In the genomic region with DNA sequence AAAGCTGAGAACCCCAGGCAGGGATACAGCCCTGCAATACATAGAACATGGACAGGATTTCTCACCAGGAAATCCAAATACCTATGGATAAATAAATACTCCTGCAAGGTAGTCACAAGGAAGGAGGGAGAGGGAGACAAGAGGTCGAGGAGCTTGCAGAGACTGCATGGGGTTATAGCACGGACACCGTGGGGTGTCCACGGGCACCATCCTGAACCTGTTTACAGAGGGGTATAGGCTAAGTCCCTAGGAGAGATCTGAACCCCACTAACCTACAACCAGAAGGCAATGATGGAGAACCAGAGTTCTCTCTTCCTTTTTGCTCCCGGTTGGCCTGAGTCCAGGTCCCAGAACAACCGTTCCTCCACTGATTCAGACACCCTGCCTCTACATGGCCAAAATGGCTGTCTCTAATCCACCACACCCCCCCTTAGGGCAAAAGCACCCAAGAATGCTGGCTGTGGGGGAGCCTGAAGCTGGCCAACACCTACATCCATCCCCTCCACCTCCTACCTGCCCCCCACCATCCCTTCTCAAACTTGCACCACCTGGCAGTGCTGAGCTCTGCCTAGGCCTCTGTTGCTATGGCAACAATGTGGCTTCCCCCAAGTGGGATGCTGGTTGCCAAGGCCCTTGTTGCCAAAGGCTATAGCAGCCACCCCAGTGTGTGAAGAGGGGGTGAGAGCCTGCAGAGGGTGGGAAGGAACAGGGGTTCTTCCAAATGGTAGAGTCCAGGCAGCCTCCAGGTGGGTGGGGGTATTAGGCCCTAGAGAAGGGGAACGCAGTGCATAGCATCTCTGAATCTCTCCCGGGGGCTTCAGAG, we compare ENCODE assay signal across 8 mouse cellular contexts.
DNase-seq lines count a peak whose midpoint lies in the region; ATAC-seq lines count a peak whose summit lies in the region.

No protein-coding gene starts in this region.

- no peak for DNase-seq in frontal cortex, postnatal 25 days (ENCODE audit: low spot score in 2 of 2)
- DNase-seq in frontal cortex, adult 2 months (ENCODE audit: extremely low spot score in 1 of 2, low spot score in 1 of 2): peak; percentile 76 to 82
- peak; percentile 79 to 93 for DNase-seq in left cerebral cortex, postnatal 25 days (ENCODE audit: low spot score in 2 of 2)
- DNase-seq in right cerebral cortex, adult 18-20 months: peak; percentile 86
- no peak for DNase-seq in spleen, adult 18-20 months
- DNase-seq in adipocyte (ENCODE audit: low spot score): no peak
- no peak for DNase-seq in heart, postnatal 14 days

- peak; percentile 58 for ATAC-seq in frontal cortex, adult (ENCODE audit: low TSS enrichment)

- intact Hi-C loops in left cerebral cortex, postnatal 25 days (cut with DNase I): loop anchor here (2.0 kb wide), 1 partner anchor 63 kb away; no protein-coding TSS in a partner anchor
- intact Hi-C loops in heart, postnatal 14 days (cut with DNase I): loop anchor here (2.0 kb wide), 1 partner anchor 71 kb away; no protein-coding TSS in a partner anchor

Comparison
In these comparisons a context has a peak if more than half of its experiments do, and no peak if none do; other contexts are left out.
1. DNase-seq: peak in frontal cortex, adult 2 months (2 of 2), left cerebral cortex, postnatal 25 days (2 of 2) and right cerebral cortex, adult 18-20 months (single experiment); none in frontal cortex, postnatal 25 days (0 of 2), spleen, adult 18-20 months (0 of 2), adipocyte (single experiment) and heart, postnatal 14 days (0 of 2).